Mouse (Mus musculus) limb, embryonic 11.5 days (tissue): ENCODE data around the gene Sun3. TPM values are rescaled to one million over a fixed set of nuclear protein-coding genes. Genes with fewer than 3 reads are reported as not detected.

Experiments used
- ATAC-seq: fragments of 200-750 bp; cut with Nextera tagmentation; 2 replicates; pipeline ENCODE4 v1.8.0; 2017; ENCODE audit warnings: low read depth; ENCODE audit not compliant: insufficient number of reproducible peaks, low FRiP score, low TSS enrichment
- DNase-seq: peaks from one replicate; pipeline ENCODE4 v3.0.0-alpha.2; 2015; ENCODE audit warnings: low spot score
- H3K27ac ChIP-seq: fragments of 300-500 bp; sonication (generic); replicated peaks from 2 replicates; pipeline ENCODE4 v1.5.1; 2014; ENCODE audit warnings: low read depth, mild to moderate bottlenecking, low read length
- H3K27me3 ChIP-seq: fragments of 300-500 bp; sonication (generic); 2 replicates; pipeline ENCODE4 v1.6.1; 2014; ENCODE audit warnings: mild to moderate bottlenecking, low read length, mixed read lengths; ENCODE audit not compliant: control insufficient read depth, insufficient read depth
- H3K36me3 ChIP-seq: fragments of 300-500 bp; sonication (generic); 2 replicates; pipeline ENCODE4 v1.6.1; 2014; ENCODE audit warnings: mild to moderate bottlenecking, low read length, moderate library complexity, mixed read lengths; ENCODE audit not compliant: control insufficient read depth, insufficient read depth
- H3K4me1 ChIP-seq: fragments of 300-500 bp; sonication (generic); 2 replicates; pipeline ENCODE4 v1.6.1; 2014; ENCODE audit warnings: low read length, mixed read lengths; ENCODE audit not compliant: control insufficient read depth, insufficient read depth
- H3K4me2 ChIP-seq: fragments of 300-500 bp; sonication (generic); 2 replicates; pipeline ENCODE4 v1.6.1; 2014; ENCODE audit warnings: low read depth, mild to moderate bottlenecking, moderate library complexity; ENCODE audit not compliant: severe bottlenecking
- H3K4me3 ChIP-seq: fragments of 300-500 bp; sonication (generic); 2 replicates; pipeline ENCODE4 v1.5.1; 2014; ENCODE audit warnings: low read depth, low read length
- H3K9ac ChIP-seq: fragments of 300-500 bp; sonication (generic); 2 replicates; pipeline ENCODE4 v1.6.1; 2014; ENCODE audit warnings: mild to moderate bottlenecking, low read length
- H3K9me3 ChIP-seq: fragments of 300-500 bp; sonication (generic); 2 replicates; pipeline ENCODE4 v1.6.1; 2016; ENCODE audit warnings: low read length; ENCODE audit not compliant: control insufficient read depth
- WGBS: fragments of 180-500 bp; shearing (Covaris S2); extraction: QIAGEN DNeasy Blood & Tissue Kit; methylation state at CpG from one replicate; pipeline ENCODE4 v1.1.7; 2014; 5-methylcytosine and 5-hydroxymethylcytosine counted together
- polyA plus RNA-seq: library from polyadenylated mRNA; unstranded; fragments of >200 nt; fragmentation: Nextera tagmentation; extraction: Ambion mirVana; gene quantifications from 2 replicates; pipeline ENCODE4 v1.2.1, GENCODE M21; 2014

Sun3 gene
- polyA plus RNA-seq, 1 experiment from 2014 or later = not detected

GRCm38 (mm10) chr11:8973166-8973565 is 75.6 kb downstream of the Sun3 start, which contains the start of gene Pkd1l1:
Gene Pkd1l1 (minus strand): TSS chr11:8973266.
- 81% methylated on average over 3 of the region's 3 CpGs for WGBS
- Histone ChIP-seq H3K27me3 (no peaks in the 10 kb centered on the region), H3K4me3 (no peak within 1 kb of the TSS), H3K36me3 (no peaks in the 10 kb centered on the region), H3K4me2 (no peak within 1 kb of the TSS), H3K4me1 (no peaks in the 10 kb centered on the region), H3K9ac (no peak within 1 kb of the TSS), H3K27ac (no peak within 1 kb of the TSS), H3K9me3 (no peaks in the 10 kb centered on the region)
- ATAC-seq (no peak), DNase-seq (no peak)

- H3K27ac ChIP-seq = no peak overlapping the region
- no peaks in the 10 kb centered on the region for H3K36me3 ChIP-seq
- H3K4me1 ChIP-seq = no peaks in the 10 kb centered on the region
- ATAC-seq (no peak), DNase-seq (no peak)
- no peak overlapping the region for H3K4me3 ChIP-seq
- WGBS = 92% methylated on average over 6 of the region's 6 CpGs
- no peak overlapping the region for H3K9ac ChIP-seq
- H3K9me3 ChIP-seq = no peaks in the 10 kb centered on the region
- H3K4me2 ChIP-seq = no peak overlapping the region
- H3K27me3 ChIP-seq = no peaks in the 10 kb centered on the region
These were observed 76.7 kb downstream of the Sun3 start for GRCm38 (mm10) chr11:8972093-8972492.

- ATAC-seq (no peak), DNase-seq (no peak)
- Histone ChIP-seq H3K27ac (no peak overlapping the region), H3K4me3 (no peak overlapping the region), H3K4me1 (no peaks in the 10 kb centered on the region), H3K4me2 (no peak overlapping the region), H3K9ac (no peak overlapping the region), H3K9me3 (no peaks in the 10 kb centered on the region), H3K36me3 (no peaks in the 10 kb centered on the region), H3K27me3 (no peaks in the 10 kb centered on the region)
- WGBS = 81% methylated on average over 9 of the region's 9 CpGs
These were observed 78.3 kb downstream of the Sun3 start for GRCm38 (mm10) chr11:8970509-8970908.

GRCm38 (mm10) chr11:8968094-8968493 is 80.7 kb downstream of the Sun3 start:
- Histone ChIP-seq H3K27ac (no peak overlapping the region), H3K4me3 (no peak overlapping the region), H3K4me2 (no peak overlapping the region), H3K9me3 (no peaks in the 10 kb centered on the region), H3K36me3 (no peaks in the 10 kb centered on the region), H3K4me1 (no peaks in the 10 kb centered on the region), H3K9ac (no peak overlapping the region), H3K27me3 (no peaks in the 10 kb centered on the region)
- no peak for DNase-seq
- WGBS = 91% methylated on average over 7 of the region's 7 CpGs
- no peak for ATAC-seq

Other genes starting within 250 kb of the Sun3 start
- gene Pkd1l1, start 75.7 kb downstream of the Sun3 start, polyA plus RNA-seq = 0.03 and 0.06 TPM in 2 replicates
- gene Hus1, start 37.8 kb downstream of the Sun3 start, polyA plus RNA-seq = 21.4 and 23.0 TPM in 2 replicates
- 0.13 and 0.27 TPM in 2 replicates for gene Gm11992, start 397 bp downstream of the Sun3 start, polyA plus RNA-seq
- 1.9 and 3.5 TPM in 2 replicates for gene Upp1, start 69.1 kb upstream of the Sun3 start, polyA plus RNA-seq
- gene Abca13, start 143.0 kb upstream of the Sun3 start, polyA plus RNA-seq = not detected in 2 replicates